Mouse (Mus musculus) left cerebral cortex, adult 9 months (tissue): ENCODE results near the gene Abcc12.

ENCODE experiments used
- DNase-seq, 2 experiments: peaks; one replicate each; pipeline ENCODE4 v3.0.0; 2022; ENCODE audit warnings: low spot score in 2 of 2

The Abcc12 gene

DNA sequence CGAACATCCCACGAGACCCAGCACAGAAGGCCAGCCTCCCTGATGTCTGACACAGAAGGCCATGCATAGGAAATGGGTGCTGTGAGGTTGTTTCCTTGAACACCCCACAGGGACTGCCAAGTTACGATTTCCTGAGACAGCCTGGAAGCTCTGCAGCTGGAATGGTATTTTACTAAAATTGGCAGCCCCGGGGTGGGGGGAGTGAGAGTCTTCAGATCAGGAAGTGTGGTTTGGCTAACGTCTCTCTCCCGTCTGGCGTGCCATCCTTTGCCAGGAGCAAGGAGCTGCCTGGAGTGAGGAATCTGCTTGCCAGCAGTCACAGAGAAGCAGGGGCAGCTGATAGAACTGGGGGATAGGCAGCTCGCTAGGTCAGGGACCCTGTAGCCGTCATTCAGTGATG lies 2.4 kb downstream of the Abcc12 start:
- peak in 1 of 2 experiments; percentile 78 for DNase-seq

DNA sequence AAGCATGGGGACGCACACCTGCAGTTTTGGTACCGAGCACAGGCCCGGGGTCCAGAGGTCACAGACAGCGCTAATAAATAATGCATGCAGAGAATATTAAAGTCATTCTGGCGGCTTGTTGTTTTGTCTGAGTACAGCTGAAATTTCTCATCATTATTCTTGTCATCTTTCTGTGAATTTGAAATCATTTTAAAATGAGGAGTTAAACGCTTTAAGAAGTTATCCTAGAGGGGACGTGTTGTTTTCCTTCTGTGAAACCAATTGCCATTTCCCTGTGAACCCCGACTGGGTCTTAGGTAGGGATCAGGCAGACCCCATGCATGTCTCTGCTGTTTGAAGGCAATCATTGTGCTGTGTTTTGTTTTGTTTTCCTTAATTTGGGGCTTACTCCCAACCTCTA lies 2.9 kb downstream of the Abcc12 start:
- DNase-seq: no peak

DNA sequence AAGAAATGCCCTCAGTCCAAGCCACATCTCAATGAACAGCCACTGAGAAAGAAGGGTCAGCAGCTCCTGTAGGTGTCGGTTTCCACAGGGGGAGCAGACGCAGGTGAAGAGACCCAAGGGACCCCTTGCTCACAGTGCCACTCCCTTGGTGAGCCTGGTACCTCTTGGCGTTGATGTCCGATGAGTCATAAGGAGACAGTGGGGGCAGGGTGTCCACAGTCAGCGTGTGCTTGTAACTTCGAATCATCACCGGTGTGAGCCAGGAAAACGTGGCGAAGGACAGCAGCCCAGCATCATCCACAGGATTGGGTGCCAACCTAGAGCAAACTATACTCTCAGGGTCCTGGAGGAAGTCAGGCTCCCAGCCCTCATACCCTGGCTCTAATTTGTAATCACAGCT lies 16.8 kb downstream of the Abcc12 start:
- DNase-seq: no peak

DNA sequence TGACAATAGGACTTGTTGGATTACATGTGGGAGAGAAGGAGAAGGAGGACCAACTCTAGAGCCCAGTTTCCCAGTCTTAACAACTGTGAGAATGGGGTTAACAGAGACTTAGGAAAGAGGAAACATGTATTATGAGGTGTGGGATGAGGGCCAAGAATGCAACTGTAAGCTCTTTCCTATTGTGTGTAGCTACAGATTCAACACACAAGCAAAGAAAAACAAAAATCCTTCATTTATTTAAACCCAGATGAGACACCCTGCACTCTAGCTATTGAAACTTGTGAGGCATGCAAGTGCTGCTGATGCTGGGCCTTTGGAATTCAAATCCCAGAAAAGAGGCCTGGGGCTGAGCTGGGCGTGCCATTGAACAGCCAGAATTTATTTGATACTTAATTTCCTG lies 18.7 kb downstream of the Abcc12 start:
- no peak for DNase-seq

DNA sequence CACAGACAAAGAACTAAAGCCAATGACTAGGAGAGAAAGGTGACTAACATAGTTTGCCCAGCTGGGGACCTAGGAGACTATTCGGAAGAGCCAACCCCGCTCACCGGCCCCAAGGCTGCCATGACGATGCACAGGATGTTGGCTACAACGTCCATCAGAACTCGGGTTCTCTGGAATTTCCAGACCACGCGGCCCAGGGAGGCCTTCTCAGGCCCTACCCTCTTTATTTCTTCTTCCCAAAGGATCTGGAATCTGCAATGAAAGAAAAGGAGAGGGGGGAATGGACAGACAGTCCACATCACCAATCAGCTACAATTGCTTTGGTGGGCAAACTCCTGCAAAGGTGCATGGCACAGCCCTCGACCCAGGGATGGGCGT lies 19.8 kb downstream of the Abcc12 start:
- no peak for DNase-seq

DNA sequence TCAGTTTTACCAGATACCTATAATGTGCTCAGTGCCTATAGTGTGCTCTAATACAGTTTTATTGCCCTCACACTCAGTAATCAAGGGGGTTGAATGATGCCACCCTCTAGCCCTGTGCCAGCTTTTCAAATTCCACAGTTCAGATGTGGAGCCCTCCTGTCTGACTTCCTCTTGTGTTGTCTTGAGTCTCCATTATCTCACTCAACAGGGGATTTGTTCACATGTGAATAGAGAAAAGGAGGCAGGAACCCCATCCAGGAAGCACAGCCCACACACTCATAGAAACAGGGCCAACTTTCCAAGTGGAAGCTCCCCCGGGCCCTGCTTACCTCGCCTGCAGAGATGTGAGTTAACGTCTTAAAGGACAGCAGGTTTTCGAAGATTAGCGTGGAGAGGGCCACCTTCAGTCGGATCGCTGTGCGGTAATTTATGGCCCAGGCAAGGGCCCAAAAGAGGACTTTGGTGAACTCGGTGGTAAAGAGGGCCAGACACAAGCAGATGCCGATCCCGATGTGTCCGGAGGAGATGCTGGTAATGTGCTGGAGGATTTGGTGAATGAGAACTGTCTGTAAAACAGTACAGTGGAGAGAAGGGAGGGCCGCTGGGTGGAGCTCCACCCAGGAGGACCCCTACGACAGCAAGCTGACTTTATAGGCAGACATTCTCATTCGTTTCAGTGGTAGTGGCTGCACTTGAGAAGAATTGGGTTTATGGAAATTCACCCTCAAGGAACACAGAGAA lies 20.4 kb downstream of the Abcc12 start:
- no peak for DNase-seq

DNA sequence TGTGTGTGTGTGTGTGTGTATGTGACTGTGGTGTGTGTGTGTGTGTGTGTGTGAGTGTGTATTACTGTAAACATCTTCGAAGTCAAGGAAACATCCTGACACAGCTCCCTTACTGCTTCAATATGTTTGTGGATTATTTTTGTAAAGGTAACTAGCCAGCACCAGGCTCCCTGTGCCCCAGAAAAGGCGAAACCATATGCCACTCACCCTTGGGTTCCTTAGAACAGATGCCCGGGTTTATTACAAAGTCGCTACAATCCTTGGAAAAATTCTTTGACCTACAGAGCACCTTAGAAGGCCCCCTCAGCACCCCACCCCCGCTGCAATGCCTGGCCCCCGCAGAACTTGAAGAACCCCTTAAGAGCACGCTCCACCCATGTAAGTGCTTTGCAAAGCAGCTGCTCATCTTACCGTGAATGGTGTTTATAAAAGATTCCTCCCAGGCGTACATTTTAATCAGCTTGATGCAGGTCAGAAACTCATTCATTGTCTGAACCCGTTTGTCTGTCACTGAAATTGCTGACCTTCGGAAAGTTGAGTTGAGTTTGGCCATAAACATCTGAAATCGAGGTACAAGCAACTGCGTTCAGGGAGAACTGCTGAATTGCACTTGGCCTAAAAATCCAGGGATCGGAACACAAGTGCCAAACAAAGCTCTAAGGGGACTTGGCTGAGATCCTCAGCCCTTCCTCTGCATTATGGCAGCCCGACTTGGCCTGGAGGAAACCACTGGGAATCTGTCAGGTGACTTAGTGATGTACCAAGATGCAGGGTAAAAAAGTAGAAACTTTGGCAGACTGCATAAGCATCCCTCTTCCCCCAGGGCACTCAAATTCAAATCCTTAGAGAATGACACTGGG lies 23.1 kb downstream of the Abcc12 start:
- DNase-seq: no peak

DNA sequence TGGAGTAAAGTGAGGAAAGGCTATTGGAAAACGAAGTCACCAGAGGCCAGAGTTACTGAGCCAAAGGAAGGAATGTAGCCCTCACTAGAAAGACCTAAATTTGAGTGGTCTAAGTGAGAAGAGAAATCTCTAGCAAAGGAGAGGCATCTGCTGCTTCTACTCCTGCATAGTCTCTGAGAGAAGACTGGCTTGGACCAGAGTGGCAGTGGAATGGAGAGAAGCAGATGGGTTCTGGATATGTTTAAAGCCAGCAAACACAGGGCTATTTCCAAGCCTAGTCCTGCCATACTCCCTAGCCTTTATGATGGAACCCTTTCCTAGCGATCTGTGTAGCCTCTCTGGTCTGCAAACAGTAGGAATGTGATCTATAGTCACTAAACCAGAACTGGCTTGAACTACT lies 24.9 kb downstream of the Abcc12 start:
- DNase-seq: no peak

DNA sequence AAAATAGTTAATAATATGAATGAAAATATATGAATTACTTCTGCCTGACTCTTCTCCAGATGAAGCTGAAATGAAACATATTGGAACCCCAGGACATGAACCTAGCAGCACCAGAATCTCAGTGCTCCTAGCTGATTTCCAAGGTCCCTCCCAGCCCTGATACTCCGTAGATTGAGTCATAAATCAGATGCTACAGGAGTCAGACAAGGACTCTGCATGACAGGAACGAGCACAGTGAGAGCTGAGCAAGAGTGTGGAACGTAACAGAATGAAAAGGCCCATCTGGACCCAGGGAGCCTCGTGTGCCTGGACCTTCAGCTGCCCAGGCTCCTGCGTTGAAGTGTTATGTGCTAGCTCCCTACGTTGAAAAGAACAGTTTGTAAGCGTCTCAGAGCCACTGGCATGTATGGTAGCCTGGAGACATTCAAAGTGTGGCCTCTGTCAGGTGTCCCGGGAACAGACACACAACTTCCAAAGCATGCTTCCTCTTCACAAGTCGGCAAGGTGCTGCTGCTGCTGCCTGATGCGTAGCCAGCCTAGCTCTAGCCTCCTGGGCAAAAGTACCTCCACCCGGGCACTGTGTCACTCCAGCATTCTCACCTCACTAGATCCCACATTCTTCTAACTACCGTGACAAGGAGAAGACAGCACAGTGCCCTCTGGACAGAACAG lies 26.1 kb downstream of the Abcc12 start:
- no peak for DNase-seq

DNA sequence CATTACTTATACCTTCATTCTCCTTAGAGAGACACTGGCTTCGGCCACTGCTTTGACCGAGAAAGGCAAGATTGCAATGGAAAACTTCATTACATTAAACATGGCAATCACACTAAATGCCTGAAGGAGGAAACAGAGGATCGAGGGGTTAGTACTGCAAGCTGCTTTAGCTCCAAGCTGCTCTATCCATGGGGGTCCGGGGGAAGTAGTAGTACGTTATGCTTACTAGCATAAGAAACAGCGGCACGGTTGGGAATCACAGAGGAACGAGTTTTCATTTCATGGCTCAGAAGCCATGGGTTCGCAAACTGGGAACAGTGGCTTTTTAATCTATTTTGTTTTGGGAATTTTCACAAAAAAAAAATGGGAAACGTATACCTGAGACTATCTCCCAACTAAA lies 30.0 kb downstream of the Abcc12 start:
- DNase-seq: no peak

DNA sequence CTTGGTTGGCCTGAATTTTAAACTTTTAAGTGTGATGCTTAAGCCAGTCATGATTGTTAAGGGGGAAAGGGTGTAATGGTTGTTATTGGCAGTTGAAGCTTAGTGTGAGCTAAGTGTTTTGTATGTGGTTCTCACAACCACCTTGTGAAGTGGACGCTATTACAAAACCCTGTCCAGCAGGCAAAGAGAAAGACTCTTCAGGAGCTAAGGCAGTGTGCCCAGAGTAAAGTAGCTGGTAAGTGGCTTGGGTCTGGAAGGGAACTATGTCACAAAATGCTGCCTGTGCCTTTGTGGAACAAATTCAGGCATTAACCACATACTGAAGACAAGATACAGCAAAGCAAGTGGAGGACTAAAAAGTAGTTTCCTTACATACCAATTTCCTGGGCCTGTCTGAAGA lies 34.5 kb downstream of the Abcc12 start:
- no peak for DNase-seq

DNA sequence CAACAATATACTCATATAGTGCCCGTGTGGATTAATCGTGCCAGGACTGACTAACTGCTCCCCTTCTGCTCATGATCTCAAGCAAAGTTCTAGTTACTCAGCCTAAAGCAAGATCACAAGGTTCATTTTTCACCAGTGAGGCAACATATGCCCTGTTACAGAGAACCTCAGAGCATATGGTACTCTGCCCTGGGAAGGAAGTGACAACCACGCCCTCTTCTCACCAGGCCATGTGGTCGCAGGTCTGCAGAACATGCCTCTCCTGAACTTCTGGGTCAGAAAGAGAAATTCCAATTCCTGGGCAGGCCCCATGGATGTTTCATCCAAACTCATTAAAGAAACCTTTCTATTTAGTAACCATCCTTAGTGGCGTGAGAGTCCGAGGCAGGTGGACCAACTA lies 39.6 kb downstream of the Abcc12 start:
- DNase-seq: no peak

DNA sequence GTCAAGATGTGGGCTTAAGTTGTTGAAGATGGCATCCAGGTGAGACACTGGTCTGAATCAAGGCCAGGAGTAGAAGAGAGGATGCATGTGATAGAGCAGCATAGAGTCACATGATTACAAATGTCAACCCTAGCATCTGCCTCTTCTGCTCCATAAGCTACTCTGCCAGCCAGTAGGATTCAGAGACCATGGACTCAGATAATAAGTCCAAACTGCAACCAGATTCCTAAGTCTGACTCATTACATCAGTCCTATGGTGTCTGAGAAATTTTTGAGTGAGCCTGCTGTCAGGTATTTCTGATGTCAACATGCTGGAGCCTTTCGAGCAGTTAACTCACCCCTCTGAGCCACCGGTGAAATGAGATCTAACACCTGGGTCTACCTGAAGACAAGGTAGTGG lies 40.1 kb downstream of the Abcc12 start:
- no peak for DNase-seq

DNA sequence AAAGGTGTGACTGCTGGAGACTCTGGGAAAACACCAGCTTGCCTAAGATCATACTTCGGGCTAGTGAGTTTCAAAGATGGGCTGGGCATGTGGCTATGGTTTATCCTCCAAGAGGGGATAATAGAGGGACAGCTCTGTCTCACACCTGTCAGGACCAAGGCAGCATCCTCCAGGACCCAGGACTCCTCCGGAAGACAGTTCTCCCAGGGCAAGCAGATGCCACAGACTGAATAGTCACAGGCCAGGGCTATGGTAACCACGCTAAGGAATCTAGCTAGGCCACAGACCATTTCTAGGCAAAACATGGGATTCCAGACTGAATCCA lies 43.9 kb downstream of the Abcc12 start:
- no peak for DNase-seq

DNA sequence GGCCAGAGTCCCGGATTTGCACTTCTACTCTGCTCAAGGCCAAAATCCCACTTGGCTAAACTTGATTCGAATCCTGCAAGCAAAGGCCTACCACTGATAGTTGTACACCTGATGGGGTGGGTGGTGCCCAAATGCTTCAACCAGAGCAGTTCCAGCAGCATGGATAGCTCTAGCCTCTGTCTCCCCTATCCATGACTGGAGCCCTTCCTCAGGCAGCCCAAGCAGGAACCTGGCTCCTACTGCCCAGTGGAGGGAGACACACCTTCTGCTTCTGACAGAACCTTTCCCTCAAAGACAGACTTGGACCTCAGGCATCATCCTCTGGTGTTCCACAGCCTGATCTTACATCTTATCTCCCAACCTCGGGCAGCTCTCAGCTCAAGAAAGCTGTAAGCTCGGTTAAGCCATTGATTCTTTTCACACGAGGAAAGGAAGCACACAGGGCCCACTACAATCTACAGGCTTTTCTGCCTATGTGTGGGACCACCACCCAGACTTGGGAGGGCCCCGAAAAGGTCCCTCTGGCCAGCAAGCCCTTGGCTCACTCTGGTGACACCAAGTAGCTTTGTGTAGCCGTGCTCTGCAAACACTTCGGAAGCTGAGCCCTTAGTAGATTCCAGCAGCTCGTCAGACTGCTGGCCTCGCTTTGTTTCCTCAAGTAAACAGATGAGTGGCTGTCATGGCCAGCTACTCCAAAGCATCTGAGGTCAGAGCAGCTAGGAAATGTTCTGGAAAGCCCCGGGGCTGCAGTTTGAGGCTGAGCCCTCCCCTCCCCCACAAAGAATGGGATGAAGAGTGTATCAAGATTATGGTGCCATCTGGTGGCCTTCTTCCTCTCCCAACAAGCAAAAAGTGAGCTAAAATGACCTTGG lies 44.5 kb downstream of the Abcc12 start:
- DNase-seq: peak; percentile 39 to 83

DNA sequence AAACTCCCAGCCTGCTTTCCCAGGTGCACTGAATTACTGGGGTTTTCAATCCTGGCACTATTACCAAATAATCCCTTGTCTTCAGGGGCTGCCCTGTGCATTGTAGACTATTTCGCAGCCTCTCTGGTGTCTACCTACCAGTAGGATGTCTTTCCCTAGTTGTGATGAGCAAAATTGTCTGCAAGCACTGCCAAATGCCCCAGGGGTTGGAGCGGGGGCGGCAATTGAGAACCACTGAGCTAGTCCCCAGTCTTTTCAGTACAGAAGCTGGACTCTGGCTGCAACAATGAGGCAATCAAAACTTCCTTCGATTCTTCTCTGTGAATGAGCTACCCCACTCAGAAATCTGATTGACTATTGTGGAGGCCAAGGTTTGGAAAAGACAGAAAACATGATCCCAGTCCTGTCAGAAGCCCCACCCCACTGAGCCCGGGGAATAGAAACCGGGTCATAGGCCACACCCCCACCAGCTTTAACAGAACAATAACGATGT lies 45.4 kb downstream of the Abcc12 start:
- DNase-seq: no peak

DNA sequence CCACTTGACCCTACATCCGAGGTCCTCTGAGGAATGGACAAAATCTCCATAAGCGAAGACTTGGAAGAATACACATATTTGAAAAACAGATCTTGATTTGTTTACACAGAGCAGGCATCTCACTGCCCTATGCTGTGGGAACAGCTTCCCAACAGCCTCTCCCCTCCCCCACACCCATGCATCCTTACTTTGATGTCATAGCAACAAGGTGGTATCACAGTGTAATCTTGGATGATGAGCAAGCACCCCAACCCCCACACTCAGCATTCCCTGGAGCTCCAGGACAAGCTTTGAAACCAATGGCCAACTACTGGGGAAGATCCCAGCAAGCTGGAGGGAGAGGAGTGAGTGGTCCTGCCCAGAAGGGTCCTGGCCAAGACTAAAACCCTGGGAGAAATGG lies 50.8 kb downstream of the Abcc12 start:
- no peak for DNase-seq

DNA sequence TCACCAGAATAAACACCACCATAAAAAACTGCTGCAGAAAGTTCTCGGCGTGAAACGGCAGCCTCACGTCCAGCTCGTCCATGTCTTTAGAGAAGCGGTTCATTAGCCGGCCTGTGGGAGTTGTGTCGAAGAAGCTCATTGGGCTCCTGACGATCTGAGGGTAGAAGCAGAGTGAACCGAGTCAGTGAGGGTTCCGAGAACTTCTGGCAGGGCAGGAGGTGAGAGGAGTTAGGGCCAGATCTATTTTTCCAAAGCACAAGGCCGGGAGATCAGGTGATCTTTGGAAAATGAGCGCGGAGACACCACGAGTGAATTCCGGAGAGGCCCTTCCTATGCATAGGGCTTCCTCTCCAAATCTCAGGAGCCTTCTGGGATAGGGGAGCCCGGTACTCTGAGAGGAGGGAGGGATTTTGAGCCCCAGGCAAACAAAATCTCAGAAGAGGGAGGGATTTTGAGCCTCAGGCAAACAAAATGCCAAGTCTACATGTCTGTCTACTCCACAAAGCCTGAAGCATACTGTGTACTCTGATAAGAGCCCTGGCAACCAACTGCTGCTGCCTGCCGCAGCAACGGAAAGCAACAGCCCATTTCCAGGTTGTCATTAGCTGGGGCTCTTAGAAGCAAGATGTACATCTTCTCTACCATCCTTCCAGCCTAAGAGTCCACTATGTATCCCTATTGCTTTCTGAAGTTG lies 53.0 kb downstream of the Abcc12 start:
- DNase-seq: no peak

DNA sequence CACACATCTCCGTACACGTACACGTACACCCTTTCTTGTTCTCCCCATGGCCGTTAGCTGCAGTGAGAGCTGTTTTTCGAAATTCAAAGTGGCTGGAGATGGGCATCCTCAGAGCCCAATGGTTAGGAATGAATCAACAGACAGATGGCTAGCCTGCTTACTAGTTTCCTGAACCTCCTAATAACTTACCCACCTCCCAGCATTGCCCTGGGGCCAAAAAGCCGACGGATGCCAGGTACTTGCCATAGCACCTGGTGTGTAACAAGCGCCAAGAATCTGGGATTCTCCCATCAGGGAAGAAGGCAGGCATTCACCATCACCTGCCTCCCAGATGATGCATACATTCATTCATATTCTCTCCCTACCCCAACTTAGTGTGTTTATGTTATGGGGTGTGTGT lies 53.7 kb downstream of the Abcc12 start:
- no peak for DNase-seq

DNA sequence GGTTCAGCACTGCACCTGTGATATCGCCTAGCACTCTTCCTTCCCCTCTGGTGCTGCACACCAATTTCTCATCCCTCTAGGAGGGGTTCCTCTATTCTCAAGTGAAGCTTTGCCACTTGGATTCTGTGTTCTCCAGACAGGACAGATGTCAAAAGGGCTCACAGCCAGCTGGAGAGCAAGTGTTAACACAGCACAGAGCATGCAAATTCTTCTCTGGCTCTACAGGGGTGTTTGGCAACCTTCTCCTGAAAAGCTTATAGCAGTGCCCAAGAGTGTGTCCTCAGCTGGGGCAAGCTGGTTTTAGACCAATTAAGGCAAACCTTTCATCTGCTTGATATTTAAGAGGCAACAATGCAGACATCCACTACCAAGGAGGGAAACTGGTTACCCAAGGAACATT lies 66.3 kb downstream of the Abcc12 start:
- no peak for DNase-seq

DNA sequence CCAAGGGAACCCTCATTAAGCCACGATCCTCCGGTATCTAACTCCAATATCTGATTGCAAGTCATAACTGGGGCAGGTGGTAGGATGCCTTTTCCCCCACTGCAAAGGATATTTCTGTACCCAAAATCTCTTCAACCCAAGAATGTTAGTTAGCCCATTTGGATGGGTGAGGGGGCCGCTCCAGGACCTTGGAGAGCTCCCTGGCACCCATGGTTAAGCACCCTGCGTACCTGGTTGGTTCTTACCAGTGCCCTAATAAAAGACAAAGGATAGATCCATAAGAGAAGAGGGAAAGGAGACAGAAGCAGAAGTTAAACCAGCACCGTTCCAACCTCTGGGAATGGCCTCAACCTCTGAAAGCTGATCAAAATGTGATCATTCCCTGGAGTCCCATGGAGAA lies 67.6 kb downstream of the Abcc12 start:
- no peak for DNase-seq
